Mouse (Mus musculus): ENCODE measurements around the gene Tmem183a.

DNA sequence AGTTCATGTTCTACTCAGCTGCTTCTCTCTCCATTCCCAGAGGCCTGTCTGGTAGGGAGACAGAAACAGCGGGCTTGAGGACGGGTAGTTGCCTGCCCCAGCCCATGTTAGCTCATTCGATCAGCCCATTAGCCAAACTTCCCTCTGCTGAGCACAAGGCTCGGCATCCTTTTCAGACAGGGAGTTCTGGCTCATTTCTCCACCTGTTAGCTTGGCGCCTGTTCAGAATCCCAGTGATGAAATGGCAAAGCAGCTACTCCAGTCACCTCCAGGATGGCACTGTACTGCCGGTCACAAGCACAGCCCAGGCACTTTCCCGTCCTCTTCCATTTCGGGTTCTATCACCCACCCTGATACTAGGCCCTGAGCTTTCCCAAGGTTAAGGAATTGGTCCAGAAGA lies 64.5 kb downstream of the Tmem183a start:
- TF ChIP-seq CTCF (IDR thresholded peaks at IDR 0.05; ENCODE audit: insufficient read depth, low read length) (no peak), POLR2A (IDR thresholded peaks at IDR 0.05; ENCODE audit: borderline replicate concordance, extremely low read depth, low read depth, low read length) (no peak)
